Mouse (Mus musculus) hindbrain, embryonic 12.5 days (tissue): ENCODE results near the gene Ptges2. TPM values are rescaled to one million over a fixed set of nuclear protein-coding genes. Genes with fewer than 3 reads are reported as not detected.

Source experiments
- ATAC-seq: fragments of 200-750 bp; cut with Nextera tagmentation; 2 replicates; pipeline ENCODE4 v1.8.0; 2017; ENCODE audit warnings: moderate TSS enrichment; ENCODE audit not compliant: low FRiP score
- H3K27ac ChIP-seq: fragments of 300-500 bp; sonication (generic); 2 replicates; pipeline ENCODE4 v1.5.1; 2016; ENCODE audit warnings: mild to moderate bottlenecking
- H3K27me3 ChIP-seq: fragments of 300-500 bp; sonication (generic); 2 replicates; pipeline ENCODE4 v1.6.1; 2016; ENCODE audit warnings: mild to moderate bottlenecking
- H3K36me3 ChIP-seq: fragments of 300-500 bp; sonication (generic); 2 replicates; pipeline ENCODE4 v1.6.1; 2016; ENCODE audit warnings: mild to moderate bottlenecking
- H3K4me1 ChIP-seq: fragments of 300-500 bp; sonication (generic); 2 replicates; pipeline ENCODE4 v1.6.1; 2016
- H3K4me2 ChIP-seq: fragments of 300-500 bp; sonication (generic); replicated peaks from 2 replicates; pipeline ENCODE4 v1.6.1; 2016; ENCODE audit warnings: mild to moderate bottlenecking
- H3K4me3 ChIP-seq: fragments of 300-500 bp; sonication (generic); 2 replicates; pipeline ENCODE4 v1.5.1; 2016; ENCODE audit warnings: mild to moderate bottlenecking
- H3K9ac ChIP-seq: fragments of 300-500 bp; sonication (generic); 2 replicates; pipeline ENCODE4 v1.6.1; 2016; ENCODE audit warnings: mild to moderate bottlenecking, moderate library complexity
- H3K9me3 ChIP-seq: fragments of 300-500 bp; sonication (generic); replicated peaks from 2 replicates; pipeline ENCODE4 v1.6.1; 2016; ENCODE audit warnings: mild to moderate bottlenecking
- WGBS: fragments of 180-500 bp; shearing (Covaris S2); methylation state at CpG from one replicate; pipeline ENCODE4 v1.1.7; 2016; 5-methylcytosine and 5-hydroxymethylcytosine counted together
- polyA plus RNA-seq: library from polyadenylated mRNA; unstranded; fragments of >200 nt; fragmentation: Nextera tagmentation; extraction: Ambion mirVana; gene quantifications from 2 replicates; pipeline ENCODE4 v1.2.1, GENCODE M21; 2016

The Ptges2 gene
- polyA plus RNA-seq, 1 experiment from 2014 or later = 34.5 TPM

GRCm38 (mm10) chr2:32420066-32420608, 24.4 kb downstream of the Ptges2 start:
- Histone ChIP-seq H3K36me3 (peaks cover 61% of the 10 kb centered on the region), H3K27me3 (no peaks in the 10 kb centered on the region), H3K9ac (no peak overlapping the region), H3K4me1 (peaks cover 22% of the 10 kb centered on the region), H3K9me3 (no peaks in the 10 kb centered on the region), H3K27ac (no peak overlapping the region), H3K4me3 (no peak overlapping the region), H3K4me2 (no peak overlapping the region)
- WGBS = 91% methylated on average over 12 of the region's 12 CpGs
- no peak for ATAC-seq

- Histone ChIP-seq H3K9me3 (no peaks in the 10 kb centered on the region), H3K4me3 (no peak overlapping the region), H3K4me2 (no peak overlapping the region), H3K4me1 (peaks cover 22% of the 10 kb centered on the region), H3K9ac (no peak overlapping the region), H3K27ac (no peak overlapping the region), H3K36me3 (peaks cover 56% of the 10 kb centered on the region), H3K27me3 (no peaks in the 10 kb centered on the region)
- 87% methylated on average over 6 of the region's 6 CpGs for WGBS
- no peak for ATAC-seq
Measured at GRCm38 (mm10) chr2:32420647-32421046, 25.0 kb downstream of the Ptges2 start.

GRCm38 (mm10) chr2:32421851-32422251, 26.2 kb downstream of the Ptges2 start:
- peaks cover 27% of the 10 kb centered on the region for H3K4me1 ChIP-seq
- peaks cover 44% of the 10 kb centered on the region for H3K36me3 ChIP-seq
- WGBS = 90% methylated on average over 6 of the region's 6 CpGs
- H3K9ac ChIP-seq = 0 out of 2 replicates have a peak overlapping the region, but pooled peaks have one; percentile 23
- H3K27ac ChIP-seq = no peak overlapping the region
- no peak overlapping the region for H3K4me3 ChIP-seq
- H3K27me3 ChIP-seq = no peaks in the 10 kb centered on the region
- no peaks in the 10 kb centered on the region for H3K9me3 ChIP-seq
- no peak overlapping the region for H3K4me2 ChIP-seq
- no peak for ATAC-seq

GRCm38 (mm10) chr2:32423481-32424331, 28.0 kb downstream of the Ptges2 start:
- peak overlapping the region; percentile 66 for H3K4me2 ChIP-seq
- no peaks in the 10 kb centered on the region for H3K27me3 ChIP-seq
- 2% methylated on average over 14 of the region's 14 CpGs for WGBS
- H3K27ac ChIP-seq = peak overlapping the region; percentile 84
- H3K36me3 ChIP-seq = peaks cover 25% of the 10 kb centered on the region
- H3K4me1 ChIP-seq = peaks cover 41% of the 10 kb centered on the region
- peak; percentile 85 for ATAC-seq
- H3K4me3 ChIP-seq = peak overlapping the region; percentile 37
- H3K9me3 ChIP-seq = no peaks in the 10 kb centered on the region
- H3K9ac ChIP-seq = peak overlapping the region; percentile 51

- 68% methylated on average over 3 of the region's 3 CpGs for WGBS
- Histone ChIP-seq H3K4me2 (no peak overlapping the region), H3K9ac (no peak overlapping the region), H3K4me3 (no peak overlapping the region), H3K27ac (peak overlapping the region; percentile 84), H3K36me3 (peaks cover 14% of the 10 kb centered on the region), H3K9me3 (no peaks in the 10 kb centered on the region), H3K4me1 (peaks cover 52% of the 10 kb centered on the region), H3K27me3 (no peaks in the 10 kb centered on the region)
- no peak for ATAC-seq
Measured at GRCm38 (mm10) chr2:32424796-32425195, 29.1 kb downstream of the Ptges2 start.

- H3K27me3 ChIP-seq = no peaks in the 10 kb centered on the region
- no peak overlapping the region for H3K4me3 ChIP-seq
- no peak overlapping the region for H3K27ac ChIP-seq
- WGBS = 81% methylated on average over 5 of the region's 5 CpGs
- no peak overlapping the region for H3K9ac ChIP-seq
- no peak for ATAC-seq
- no peak overlapping the region for H3K4me2 ChIP-seq
- peaks cover 6% of the 10 kb centered on the region for H3K36me3 ChIP-seq
- H3K4me1 ChIP-seq = peaks cover 60% of the 10 kb centered on the region
- no peaks in the 10 kb centered on the region for H3K9me3 ChIP-seq
Measured at GRCm38 (mm10) chr2:32425568-32425967, 29.9 kb downstream of the Ptges2 start.

GRCm38 (mm10) chr2:32426141-32426540, 30.4 kb downstream of the Ptges2 start:
- Histone ChIP-seq H3K4me3 (no peak overlapping the region), H3K4me2 (no peak overlapping the region), H3K36me3 (0 out of 2 replicates have a peak, but pooled peaks cover 2% of the 10 kb centered on the region), H3K27me3 (no peaks in the 10 kb centered on the region), H3K27ac (no peak overlapping the region), H3K4me1 (peaks cover 61% of the 10 kb centered on the region), H3K9me3 (no peaks in the 10 kb centered on the region), H3K9ac (no peak overlapping the region)
- 87% methylated on average over 1 of the region's 1 CpGs for WGBS
- ATAC-seq = no peak

- 80% methylated on average over 5 of the region's 5 CpGs for WGBS
- Histone ChIP-seq H3K27me3 (no peaks in the 10 kb centered on the region), H3K4me1 (peaks cover 68% of the 10 kb centered on the region), H3K36me3 (no peaks in the 10 kb centered on the region), H3K4me2 (peak overlapping the region; percentile 89; the same call in 1 of the 2 replicates), H3K27ac (peak overlapping the region; percentile 52; the same call in 1 of the 2 replicates), H3K9ac (no peak overlapping the region), H3K4me3 (no peak overlapping the region), H3K9me3 (no peaks in the 10 kb centered on the region)
- ATAC-seq = no peak
Measured at GRCm38 (mm10) chr2:32427720-32428119, 32.0 kb downstream of the Ptges2 start.

- H3K4me1 ChIP-seq = peaks cover 62% of the 10 kb centered on the region
- no peak for ATAC-seq
- no peaks in the 10 kb centered on the region for H3K9me3 ChIP-seq
- peak overlapping the region; percentile 89 for H3K4me2 ChIP-seq
- peak overlapping the region; percentile 52 for H3K27ac ChIP-seq
- H3K27me3 ChIP-seq = no peaks in the 10 kb centered on the region
- H3K4me3 ChIP-seq = 0 out of 2 replicates have a peak overlapping the region, but pooled peaks have one; percentile 6
- 66% methylated on average over 8 of the region's 8 CpGs for WGBS
- H3K9ac ChIP-seq = peak overlapping the region; percentile 20; the same call in 1 of the 2 replicates
- H3K36me3 ChIP-seq = no peaks in the 10 kb centered on the region
Measured at GRCm38 (mm10) chr2:32428262-32428722, 32.6 kb downstream of the Ptges2 start.

GRCm38 (mm10) chr2:32429215-32429891, 33.7 kb downstream of the Ptges2 start:
- no peaks in the 10 kb centered on the region for H3K9me3 ChIP-seq
- H3K4me3 ChIP-seq = 0 out of 2 replicates have a peak overlapping the region, but pooled peaks have one; percentile 6
- H3K27ac ChIP-seq = no peak overlapping the region; the same call in 1 of the 2 replicates
- no peaks in the 10 kb centered on the region for H3K27me3 ChIP-seq
- peak overlapping the region; percentile 89 for H3K4me2 ChIP-seq
- H3K9ac ChIP-seq = no peak overlapping the region
- ATAC-seq = no peak
- H3K4me1 ChIP-seq = peaks cover 52% of the 10 kb centered on the region
- 85% methylated on average over 4 of the region's 4 CpGs for WGBS
- no peaks in the 10 kb centered on the region for H3K36me3 ChIP-seq

- peak; percentile 97 for ATAC-seq
- 9% methylated on average over 18 of the region's 18 CpGs for WGBS
Measured at GRCm38 (mm10) chr2:32430701-32431676, 35.3 kb downstream of the Ptges2 start.

More at GRCm38 (mm10) chr2:32430701-32431676, 35.3 kb downstream of the Ptges2 start:
- Histone ChIP-seq H3K9me3 (no peaks in the 10 kb centered on the region), H3K4me3 (peak overlapping the region; percentile 47), H3K4me1 (peaks cover 48% of the 10 kb centered on the region), H3K27me3 (no peaks in the 10 kb centered on the region), H3K9ac (peak overlapping the region; percentile 77), H3K4me2 (peak overlapping the region; percentile 89), H3K36me3 (no peaks in the 10 kb centered on the region), H3K27ac (peak overlapping the region; percentile 92)
